Mouse (Mus musculus) midbrain, postnatal 0 days (tissue): ENCODE data around the gene Ret. TPM values are rescaled to one million over a fixed set of nuclear protein-coding genes. Genes with fewer than 3 reads are reported as not detected.

Experiments used
- ATAC-seq: fragments of 200-750 bp; cut with Nextera tagmentation; 2 replicates; pipeline ENCODE4 v1.8.0; 2017; ENCODE audit warnings: moderate number of reproducible peaks, mild to moderate bottlenecking, moderate TSS enrichment, moderate library complexity; ENCODE audit not compliant: low FRiP score
- DNase-seq: peaks from one replicate; pipeline ENCODE4 v3.0.0-alpha.2; 2015; ENCODE audit warnings: low spot score
- H3K27ac ChIP-seq: fragments of 300-500 bp; sonication (generic); 2 replicates; pipeline ENCODE4 v1.5.1; 2014; ENCODE audit warnings: low read depth, mild to moderate bottlenecking, low read length, mixed read lengths
- H3K27me3 ChIP-seq: fragments of 300-500 bp; sonication (generic); 2 replicates; pipeline ENCODE4 v1.6.1; 2014; ENCODE audit warnings: low read length, control low read depth, mixed read lengths; ENCODE audit not compliant: insufficient read depth
- H3K36me3 ChIP-seq: fragments of 300-500 bp; sonication (generic); 2 replicates; pipeline ENCODE4 v1.6.1; 2014; ENCODE audit warnings: low read length, control low read depth, mixed read lengths; ENCODE audit not compliant: insufficient read depth
- H3K4me1 ChIP-seq: fragments of 300-500 bp; sonication (generic); 2 replicates; pipeline ENCODE4 v1.6.1; 2014; ENCODE audit warnings: mild to moderate bottlenecking, control low read depth, antibody characterized with exemption, low read length, mixed read lengths; ENCODE audit not compliant: insufficient read depth
- H3K4me2 ChIP-seq: fragments of 300-500 bp; sonication (generic); 2 replicates; pipeline ENCODE4 v1.6.1; 2014; ENCODE audit warnings: low read depth, mild to moderate bottlenecking, low read length, mixed read lengths; ENCODE audit not compliant: poor library complexity, severe bottlenecking
- H3K4me3 ChIP-seq: fragments of 300-500 bp; sonication (generic); 2 replicates; pipeline ENCODE4 v1.5.1; 2014; ENCODE audit warnings: low read depth, mild to moderate bottlenecking, low read length, moderate library complexity
- H3K9ac ChIP-seq: fragments of 300-500 bp; sonication (generic); replicated peaks from 2 replicates; pipeline ENCODE4 v1.6.1; 2014; ENCODE audit warnings: mild to moderate bottlenecking, low read length, moderate library complexity, mixed read lengths; ENCODE audit not compliant: poor library complexity, severe bottlenecking
- H3K9me3 ChIP-seq: fragments of 300-500 bp; sonication (generic); 2 replicates; pipeline ENCODE4 v1.6.1; 2016; ENCODE audit warnings: low read length, control low read depth
- CTCF ChIP-seq: IDR thresholded peaks from 2 replicates; pipeline ENCODE4 v1.5.1; 2016; ENCODE audit warnings: antibody characterized with exemption, mild to moderate bottlenecking
- whole genome bisulfite sequencing: fragments of 180-500 bp; shearing (Covaris S2); extraction: QIAGEN DNeasy Blood & Tissue Kit; methylation state at CpG from one replicate; pipeline ENCODE4 v1.1.7; 2014; 5-methylcytosine and 5-hydroxymethylcytosine counted together
- polyA plus RNA-seq: library from polyadenylated mRNA; unstranded; fragments of >200 nt; fragmentation: Nextera tagmentation; extraction: Ambion mirVana; gene quantifications from 2 replicates; pipeline ENCODE4 v1.2.1, GENCODE M21; 2015
- total RNA-seq: library from RNA; depleted of rRNA; stranded (reverse); fragments of >200 nt; gene quantifications from 2 replicates; pipeline ENCODE4 v1.2.3, GENCODE M21; 2014

The Ret gene
- total and polyA plus RNA-seq, 2 experiments from 2014 or later = 7.1 to 27.1 TPM

- no peaks in the 10 kb centered on the region for H3K27me3 ChIP-seq
- WGBS = 86% methylated on average over 9 of the region's 9 CpGs
- ATAC-seq (no peak), DNase-seq (no peak)
- H3K9ac ChIP-seq = no peak overlapping the region
- no peak overlapping the region for H3K27ac ChIP-seq
- no peaks in the 10 kb centered on the region for H3K4me1 ChIP-seq
- H3K4me3 ChIP-seq = no peak overlapping the region
- no peak overlapping the region for H3K4me2 ChIP-seq
- H3K9me3 ChIP-seq = no peaks in the 10 kb centered on the region
- no peaks in the 10 kb centered on the region for H3K36me3 ChIP-seq
- TF ChIP-seq CTCF = no peak
Observed at GRCm38 (mm10) chr6:118215676-118216075, 18.2 kb upstream of the Ret start.

- Histone ChIP-seq H3K9me3 (no peaks in the 10 kb centered on the region), H3K27me3 (no peaks in the 10 kb centered on the region), H3K9ac (no peak overlapping the region), H3K36me3 (no peaks in the 10 kb centered on the region), H3K27ac (no peak overlapping the region), H3K4me3 (no peak overlapping the region), H3K4me1 (no peaks in the 10 kb centered on the region), H3K4me2 (no peak overlapping the region)
- DNase-seq (no peak), ATAC-seq (no peak)
- no peak for TF ChIP-seq CTCF
- 84% methylated on average over 8 of the region's 8 CpGs for WGBS
Observed at GRCm38 (mm10) chr6:118208326-118208725, 10.8 kb upstream of the Ret start.

- Histone ChIP-seq H3K9ac (no peak overlapping the region), H3K36me3 (no peaks in the 10 kb centered on the region), H3K27ac (no peak overlapping the region), H3K4me1 (no peaks in the 10 kb centered on the region), H3K4me3 (no peak overlapping the region), H3K27me3 (no peaks in the 10 kb centered on the region), H3K4me2 (no peak overlapping the region), H3K9me3 (no peaks in the 10 kb centered on the region)
- 65% methylated on average over 6 of the region's 6 CpGs for WGBS
- TF ChIP-seq CTCF = no peak
- DNase-seq (peak; percentile 46), ATAC-seq (no peak)
Observed at GRCm38 (mm10) chr6:118206386-118206785, 8.9 kb upstream of the Ret start.

- H3K4me3 ChIP-seq = no peak overlapping the region
- H3K27ac ChIP-seq = no peak overlapping the region
- 59% methylated on average over 7 of the region's 7 CpGs for WGBS
- no peak for TF ChIP-seq CTCF
- no peak overlapping the region for H3K4me2 ChIP-seq
- no peaks in the 10 kb centered on the region for H3K36me3 ChIP-seq
- H3K9me3 ChIP-seq = no peaks in the 10 kb centered on the region
- no peak for ATAC-seq
- no peaks in the 10 kb centered on the region for H3K4me1 ChIP-seq
- peaks cover 4% of the 10 kb centered on the region for H3K27me3 ChIP-seq
- no peak overlapping the region for H3K9ac ChIP-seq
- DNase-seq = no peak
Observed at GRCm38 (mm10) chr6:118205176-118205890, 7.8 kb upstream of the Ret start.

- DNase-seq (no peak), ATAC-seq (no peak)
- Histone ChIP-seq H3K27ac (no peak overlapping the region), H3K4me3 (no peak overlapping the region), H3K27me3 (peaks cover 13% of the 10 kb centered on the region), H3K9me3 (no peaks in the 10 kb centered on the region), H3K9ac (no peak overlapping the region), H3K4me2 (no peak overlapping the region), H3K4me1 (no peaks in the 10 kb centered on the region), H3K36me3 (no peaks in the 10 kb centered on the region)
- WGBS = 58% methylated on average over 1 of the region's 1 CpGs
- no peak for TF ChIP-seq CTCF
Observed at GRCm38 (mm10) chr6:118204112-118204511, 6.6 kb upstream of the Ret start.

- H3K4me2 ChIP-seq = peak overlapping the region; percentile 99
- peak overlapping the region; percentile 78 for H3K4me3 ChIP-seq
- DNase-seq (peak; percentile 35), ATAC-seq (peak; percentile 53)
- H3K27ac ChIP-seq = no peak overlapping the region
- under 1% methylated on average over 63 of the region's 84 CpGs for WGBS
- H3K36me3 ChIP-seq = no peaks in the 10 kb centered on the region
- peaks cover 35% of the 10 kb centered on the region for H3K27me3 ChIP-seq
- no peak for TF ChIP-seq CTCF
- H3K9ac ChIP-seq = peak overlapping the region; percentile 59
- no peaks in the 10 kb centered on the region for H3K4me1 ChIP-seq
- no peaks in the 10 kb centered on the region for H3K9me3 ChIP-seq
Observed at GRCm38 (mm10) chr6:118196751-118197439, 623 bp downstream of the Ret start.
